Mouse (Mus musculus): ENCODE measurements around the gene Anapc11. TPM values are rescaled to one million over a fixed set of nuclear protein-coding genes. Genes with fewer than 3 reads are reported as not detected.

The Anapc11 gene
- polyA plus RNA-seq, 1 experiment = 128 TPM

- no peak overlapping the region for H3K27ac ChIP-seq (ENCODE audit: insufficient read depth, low read depth, low read length)
- TF ChIP-seq CTCF (IDR thresholded peaks at IDR 0.05; ENCODE audit: low read depth, low read length) = no peak
- no peak for TF ChIP-seq POLR2A (IDR thresholded peaks at IDR 0.05; ENCODE audit: borderline replicate concordance, low read depth, low read length)
- H3K4me3 ChIP-seq (ENCODE audit: insufficient read depth, low read length) = no peak overlapping the region
- H3K4me1 ChIP-seq (ENCODE audit: control insufficient read depth, insufficient read depth, low read length) = no peaks in the 10 kb centered on the region
Measured at GRCm38 (mm10) chr11:120560952-120561728, 37.1 kb upstream of the Anapc11 start.

GRCm38 (mm10) chr11:120562949-120563348 is 35.3 kb upstream of the Anapc11 start:
- no peak overlapping the region for H3K27ac ChIP-seq (ENCODE audit: insufficient read depth, low read depth, low read length)

GRCm38 (mm10) chr11:120565114-120565513 is 33.1 kb upstream of the Anapc11 start:
- Histone ChIP-seq H3K4me1 (ENCODE audit: control insufficient read depth, insufficient read depth, low read length) (no peaks in the 10 kb centered on the region), H3K27ac (ENCODE audit: insufficient read depth, low read depth, low read length) (no peak overlapping the region), H3K4me3 (ENCODE audit: insufficient read depth, low read length) (no peak overlapping the region)
- no peak for TF ChIP-seq POLR2A (IDR thresholded peaks at IDR 0.05; ENCODE audit: borderline replicate concordance, low read depth, low read length)
- TF ChIP-seq CTCF (IDR thresholded peaks at IDR 0.05; ENCODE audit: low read depth, low read length) = no peak

More at GRCm38 (mm10) chr11:120562949-120563348, 35.3 kb upstream of the Anapc11 start:
- TF ChIP-seq CTCF (IDR thresholded peaks at IDR 0.05; ENCODE audit: low read depth, low read length) (no peak), POLR2A (IDR thresholded peaks at IDR 0.05; ENCODE audit: borderline replicate concordance, low read depth, low read length) (no peak)
- Histone ChIP-seq H3K4me3 (ENCODE audit: insufficient read depth, low read length) (no peak overlapping the region), H3K4me1 (ENCODE audit: control insufficient read depth, insufficient read depth, low read length) (no peaks in the 10 kb centered on the region)

DNA sequence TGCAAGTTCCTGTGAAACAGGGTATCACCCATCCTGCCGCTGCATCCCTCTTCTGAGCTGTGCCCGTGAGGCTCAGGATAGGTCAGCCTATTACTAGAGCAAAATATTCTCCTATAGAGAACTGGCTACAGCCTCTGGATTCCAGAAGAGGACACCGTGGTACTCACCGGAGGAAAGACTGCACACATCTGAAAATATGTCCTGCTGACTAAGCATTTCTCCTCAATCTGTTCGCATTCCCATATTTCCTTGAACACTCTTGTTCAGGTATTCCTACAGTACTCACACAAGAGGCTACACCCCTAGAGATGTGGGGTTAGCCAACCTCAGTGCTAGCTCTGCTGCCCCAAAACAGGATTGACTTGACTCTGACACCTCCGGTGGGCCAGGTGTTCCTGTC is 29.9 kb upstream of the Anapc11 start:
- Histone ChIP-seq H3K27ac (ENCODE audit: insufficient read depth, low read depth, low read length) (no peak overlapping the region), H3K4me1 (ENCODE audit: control insufficient read depth, insufficient read depth, low read length) (peaks cover 8% of the 10 kb centered on the region), H3K4me3 (ENCODE audit: insufficient read depth, low read length) (no peak overlapping the region)
- TF ChIP-seq POLR2A (IDR thresholded peaks at IDR 0.05; ENCODE audit: borderline replicate concordance, low read depth, low read length) = no peak
- TF ChIP-seq CTCF (IDR thresholded peaks at IDR 0.05; ENCODE audit: low read depth, low read length) = no peak

GRCm38 (mm10) chr11:120571122-120571521 is 27.1 kb upstream of the Anapc11 start:
- H3K4me3 ChIP-seq (ENCODE audit: insufficient read depth, low read length) = peak overlapping the region; percentile 89
- TF ChIP-seq POLR2A (IDR thresholded peaks at IDR 0.05; ENCODE audit: borderline replicate concordance, low read depth, low read length) = no peak
- TF ChIP-seq CTCF (IDR thresholded peaks at IDR 0.05; ENCODE audit: low read depth, low read length) = no peak
- H3K27ac ChIP-seq (ENCODE audit: insufficient read depth, low read depth, low read length) = peak overlapping the region; percentile 10; the same call in 1 of the 2 replicates
- H3K4me1 ChIP-seq (ENCODE audit: control insufficient read depth, insufficient read depth, low read length) = peaks cover 15% of the 10 kb centered on the region

DNA sequence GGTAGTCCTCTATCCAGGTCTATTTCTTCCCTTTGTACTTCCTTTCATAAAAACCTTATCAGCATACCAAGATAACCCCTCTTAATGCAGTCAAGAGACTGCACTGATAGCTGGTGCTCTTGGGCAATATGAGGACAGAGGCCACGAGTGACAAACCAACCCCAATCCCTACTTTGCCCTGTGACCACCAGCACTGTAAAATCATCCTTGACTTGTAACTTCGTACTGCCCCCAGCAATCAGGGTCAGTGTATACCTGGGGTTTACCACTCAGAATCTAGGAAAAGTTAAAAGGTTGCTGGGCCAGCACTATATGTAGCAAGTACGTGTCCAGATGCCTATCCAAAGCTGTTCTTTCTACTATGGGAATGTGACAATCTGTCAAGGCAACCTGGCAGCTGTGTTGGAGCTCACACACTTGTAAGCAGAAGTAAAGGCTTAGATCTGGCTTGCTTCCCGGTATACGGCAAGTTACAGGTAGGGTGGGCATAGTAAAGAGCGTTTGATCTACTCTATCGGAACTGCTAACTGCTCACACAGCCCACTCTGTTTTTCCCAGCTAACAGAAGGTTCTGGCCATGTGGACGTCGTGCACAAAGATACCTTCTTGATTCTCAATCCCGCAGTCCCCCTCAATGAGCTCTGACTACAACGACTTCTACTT is 26.3 kb upstream of the Anapc11 start:
- Histone ChIP-seq H3K27ac (ENCODE audit: insufficient read depth, low read depth, low read length) (peak overlapping the region; percentile 68), H3K4me1 (ENCODE audit: control insufficient read depth, insufficient read depth, low read length) (peaks cover 17% of the 10 kb centered on the region), H3K4me3 (ENCODE audit: insufficient read depth, low read length) (peak overlapping the region; percentile 89)
- TF ChIP-seq POLR2A (IDR thresholded peaks at IDR 0.05; ENCODE audit: borderline replicate concordance, low read depth, low read length) (no peak), CTCF (IDR thresholded peaks at IDR 0.05; ENCODE audit: low read depth, low read length) (no peak)

DNA sequence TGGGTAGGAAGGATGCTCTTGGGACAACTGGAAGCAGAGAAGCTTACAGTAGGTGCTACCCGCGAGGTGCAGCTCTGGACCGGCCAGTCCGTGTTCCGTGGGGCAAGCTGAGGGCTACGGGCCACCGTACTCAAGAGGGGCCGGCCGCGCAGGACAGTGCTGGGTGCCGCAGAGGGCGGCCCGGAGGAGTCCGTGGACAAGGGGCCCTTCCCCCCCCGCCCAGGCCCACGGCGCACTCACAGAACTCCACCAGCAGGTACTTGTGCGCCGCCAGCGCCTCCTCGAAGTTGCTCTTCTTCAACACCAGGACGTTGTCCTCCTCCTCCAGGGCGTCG is 25.8 kb upstream of the Anapc11 start:
- Histone ChIP-seq H3K4me1 (ENCODE audit: control insufficient read depth, insufficient read depth, low read length) (peaks cover 17% of the 10 kb centered on the region), H3K27ac (ENCODE audit: insufficient read depth, low read depth, low read length) (peak overlapping the region; percentile 68), H3K4me3 (ENCODE audit: insufficient read depth, low read length) (peak overlapping the region; percentile 89)
- no peak for TF ChIP-seq CTCF (IDR thresholded peaks at IDR 0.05; ENCODE audit: low read depth, low read length)
- TF ChIP-seq POLR2A (IDR thresholded peaks at IDR 0.05; ENCODE audit: borderline replicate concordance, low read depth, low read length) = no peak

DNA sequence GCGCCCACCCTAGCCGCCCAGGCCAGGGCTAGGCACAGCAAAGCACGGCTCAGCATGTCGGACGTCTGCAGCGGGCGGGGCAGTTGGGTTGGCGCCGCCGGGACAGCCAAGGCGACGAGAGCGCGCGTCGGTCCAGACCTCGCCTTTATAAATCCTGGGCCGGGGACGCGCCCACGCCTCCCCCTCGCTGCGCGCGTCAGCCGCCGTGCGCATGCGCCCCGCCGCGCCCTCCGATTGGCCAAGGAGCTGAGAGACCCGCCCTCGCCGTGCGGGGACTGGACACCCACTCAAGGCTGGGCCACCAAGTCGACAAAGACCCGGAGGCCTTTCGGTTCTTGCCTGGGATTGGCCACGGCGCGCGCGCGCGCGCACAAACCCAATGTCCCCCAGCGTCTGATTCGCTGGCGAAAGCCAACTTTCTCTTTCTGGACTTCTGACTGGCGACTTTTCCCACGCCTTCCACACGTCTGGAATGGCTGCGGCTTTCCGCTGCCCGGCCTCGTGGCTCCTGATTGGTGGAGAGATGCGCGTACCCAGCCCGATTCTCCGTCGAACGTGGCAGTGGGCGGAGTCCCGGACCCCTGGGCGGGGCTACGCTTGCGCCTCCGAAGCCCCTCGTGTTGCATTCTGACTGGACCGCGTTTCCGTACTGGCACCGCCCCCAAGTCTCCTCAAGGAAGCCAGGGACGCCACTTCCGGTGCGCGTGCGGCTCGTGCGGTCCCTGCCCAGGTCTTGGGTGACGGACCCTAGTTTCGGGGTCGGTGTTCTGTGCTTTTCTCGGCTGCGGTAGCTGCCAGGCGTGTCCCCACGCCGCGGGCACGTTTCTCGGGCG is 25.3 kb upstream of the Anapc11 start, which contains the start of gene P4hb:
Gene P4hb, minus strand, starts transcription at position 502 of the 833 bp plus-strand sequence.
- Histone ChIP-seq H3K4me3 (ENCODE audit: insufficient read depth, low read length) (peak within 1 kb of the TSS; percentile 92), H3K27ac (ENCODE audit: insufficient read depth, low read depth, low read length) (peak within 1 kb of the TSS; percentile 90), H3K4me1 (ENCODE audit: control insufficient read depth, insufficient read depth, low read length) (peaks cover 19% of the 10 kb centered on the region)
- TF ChIP-seq CTCF (IDR thresholded peaks at IDR 0.05; ENCODE audit: low read depth, low read length) = no peak
- TF ChIP-seq POLR2A (IDR thresholded peaks at IDR 0.05; ENCODE audit: borderline replicate concordance, low read depth, low read length) = peak; percentile 60; the same call in 1 of the 2 replicates

DNA sequence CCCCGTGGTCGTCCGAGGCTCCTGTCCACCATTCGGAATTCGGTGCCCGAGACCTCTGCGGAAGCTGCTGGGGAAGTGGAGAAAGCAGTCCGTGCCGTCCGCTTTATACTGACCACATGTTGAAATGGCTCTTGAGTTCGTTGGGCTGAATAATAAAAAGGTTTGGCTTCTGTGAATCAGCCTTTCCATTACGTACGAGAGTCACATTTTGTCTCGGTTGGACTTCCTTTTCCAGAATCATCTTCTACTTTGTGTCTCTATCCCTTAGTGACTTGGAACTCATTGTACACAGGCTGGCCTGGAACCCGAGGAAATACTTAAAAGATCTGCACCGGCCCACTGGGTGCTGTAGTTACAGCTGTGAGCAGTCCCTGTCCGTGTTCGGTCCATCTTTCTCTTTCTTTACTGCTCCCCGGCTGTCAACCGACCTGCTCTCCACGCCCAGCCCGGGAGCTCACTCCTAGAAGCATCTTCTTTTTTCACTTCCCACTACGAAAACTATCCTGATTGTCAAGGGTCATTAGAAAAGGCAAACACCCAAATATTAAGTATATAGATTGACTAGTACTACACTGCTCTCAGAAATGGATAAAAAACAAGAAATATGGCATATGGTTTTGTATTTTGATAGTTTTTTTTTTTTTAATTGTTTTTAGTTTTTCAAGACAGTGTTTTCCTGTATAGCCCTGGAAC is 24.5 kb upstream of the Anapc11 start:
- Histone ChIP-seq H3K4me3 (ENCODE audit: insufficient read depth, low read length) (peak overlapping the region; percentile 92), H3K27ac (ENCODE audit: insufficient read depth, low read depth, low read length) (peak overlapping the region; percentile 90), H3K4me1 (ENCODE audit: control insufficient read depth, insufficient read depth, low read length) (peaks cover 19% of the 10 kb centered on the region)
- TF ChIP-seq CTCF (IDR thresholded peaks at IDR 0.05; ENCODE audit: low read depth, low read length) = no peak
- no peak for TF ChIP-seq POLR2A (IDR thresholded peaks at IDR 0.05; ENCODE audit: borderline replicate concordance, low read depth, low read length)
